In genomic region chr2:150750129-150750979, GRCm38 (mm10) we compare ENCODE assay signal across 8 mouse cellular contexts. TPM values are rescaled to one million over a fixed set of nuclear protein-coding genes. Genes with fewer than 3 reads are reported as not detected.
A peak's percentile ranks its signal among the peaks of the same experiment; 100 is the strongest.
DNase-seq lines count a peak whose midpoint lies in the region; ATAC-seq lines count a peak whose summit lies in the region.

No protein-coding gene starts in this region.

- H3K9me3 ChIP-seq in forebrain, embryonic 15.5 days: no peaks in the 10 kb centered on the region
- no peaks in the 10 kb centered on the region for H3K9me3 ChIP-seq in kidney, embryonic 16.5 days (ENCODE audit: low read length)

- DNase-seq in B cell, adult 2 months: peak; percentile 54
- peak; percentile 53 for DNase-seq in ES-CJ7 (ENCODE audit: low read depth, low spot score)
- peak; percentile 14 to 44 for DNase-seq in thymus, postnatal 10 days (ENCODE audit: low spot score in 2 of 2)
- no peak for DNase-seq in left cerebral cortex, postnatal 36 days (ENCODE audit: low spot score in 2 of 2)
- no peak for DNase-seq in c-Kit-positive CD71-positive TER-119-positive erythroid progenitor cells, embryonic 14.5 days (ENCODE audit: low spot score)

- H3K4me3 ChIP-seq in forebrain, embryonic 15.5 days: peak overlapping the region; percentile 90
- H3K4me3 ChIP-seq in kidney, embryonic 16.5 days (ENCODE audit: low read length): no peak overlapping the region; the same call in 1 of the 2 replicates

- no peak for ATAC-seq in forebrain, embryonic 15.5 days (replicated peaks)
- no peak for ATAC-seq in kidney, embryonic 16.5 days (ENCODE audit: low FRiP score, low TSS enrichment)
- peak; percentile 70 for ATAC-seq in megakaryocyte-erythroid progenitor cell, adult 5-6 weeks (replicated peaks; ENCODE audit: low FRiP score, low TSS enrichment, poor library complexity, severe bottlenecking)

- no peak overlapping the region for H3K27ac ChIP-seq in forebrain, embryonic 15.5 days (replicated peaks)
- no peak overlapping the region for H3K27ac ChIP-seq in kidney, embryonic 16.5 days (ENCODE audit: low read length)

- intact Hi-C loops in left cerebral cortex, postnatal 36 days (cut with DNase I): no loop called here

- H3K9ac ChIP-seq in forebrain, embryonic 15.5 days (replicated peaks): no peak overlapping the region
- no peak overlapping the region for H3K9ac ChIP-seq in kidney, embryonic 16.5 days (replicated peaks; ENCODE audit: low read length)

- peaks cover 13% of the 10 kb centered on the region for H3K4me1 ChIP-seq in forebrain, embryonic 15.5 days
- peaks cover 14% of the 10 kb centered on the region for H3K4me1 ChIP-seq in kidney, embryonic 16.5 days (ENCODE audit: insufficient read depth, low read length)

- peak overlapping the region; percentile 86 for H3K4me2 ChIP-seq in forebrain, embryonic 15.5 days (replicated peaks)
- peak overlapping the region; percentile 98 for H3K4me2 ChIP-seq in kidney, embryonic 16.5 days (replicated peaks; ENCODE audit: low read depth, low read length)

- H3K36me3 ChIP-seq in forebrain, embryonic 15.5 days: peaks cover 17% of the 10 kb centered on the region
- peaks cover 7% of the 10 kb centered on the region for H3K36me3 ChIP-seq in kidney, embryonic 16.5 days (ENCODE audit: insufficient read depth, low read length)

- no peaks in the 10 kb centered on the region for H3K27me3 ChIP-seq in forebrain, embryonic 15.5 days
- peaks cover 12% of the 10 kb centered on the region; the same call in 1 of the 2 replicates for H3K27me3 ChIP-seq in kidney, embryonic 16.5 days (ENCODE audit: insufficient read depth, low read length)

- WGBS in forebrain, embryonic 15.5 days: 76% methylated on average over 13 of the region's 13 CpGs
- WGBS in kidney, embryonic 16.5 days: 50% methylated on average over 13 of the region's 13 CpGs

RNA-seq across cellular contexts. Expression of gene Entpd6, which starts 1.5 kb away (rescaled TPM):
- polyA plus RNA-seq in forebrain, embryonic 15.5 days (2015; fragmentation: Nextera tagmentation; extraction: Ambion mirVana): 46.3 and 49.7 TPM in 2 replicates
- polyA plus RNA-seq in kidney, embryonic 16.5 days (2015; fragmentation: Nextera tagmentation; extraction: Ambion mirVana): 34.8 TPM in 2 replicates
- total RNA-seq in megakaryocyte-erythroid progenitor cell, adult 5-6 weeks (2014; fragmentation: Nextera tagmentation): 21.7 and 24.5 TPM in 2 replicates
- 15.2 and 20.5 TPM in 2 replicates for total RNA-seq in megakaryocyte-erythroid progenitor cell, adult 5-6 weeks (2017)
- 10 to 100 TPM; 43.7 to 49.4 TPM for total RNA-seq in left cerebral cortex, postnatal 36 days (2021)

RNA-seq across cellular contexts. Expression of gene Pygb, which starts 36.2 kb away (rescaled TPM):
- polyA plus RNA-seq in forebrain, embryonic 15.5 days (2015; fragmentation: Nextera tagmentation; extraction: Ambion mirVana): 93.0 and 99.8 TPM in 2 replicates
- 94.4 and 95.6 TPM in 2 replicates for polyA plus RNA-seq in kidney, embryonic 16.5 days (2015; fragmentation: Nextera tagmentation; extraction: Ambion mirVana)
- total RNA-seq in megakaryocyte-erythroid progenitor cell, adult 5-6 weeks (2014; fragmentation: Nextera tagmentation): 14.1 and 16.1 TPM in 2 replicates
- 11.7 and 13.0 TPM in 2 replicates for total RNA-seq in megakaryocyte-erythroid progenitor cell, adult 5-6 weeks (2017)
- total RNA-seq in left cerebral cortex, postnatal 36 days (2021): 100 to 1,000 TPM; 116 to 126 TPM

Comparison
In these comparisons a context has a peak if more than half of its experiments do, and no peak if none do; other contexts are left out.
1. DNase-seq: peak in B cell, adult 2 months (2 of 2), ES-CJ7 (single experiment) and thymus, postnatal 10 days (2 of 2); none in left cerebral cortex, postnatal 36 days (0 of 2) and c-Kit-positive CD71-positive TER-119-positive erythroid progenitor cells, embryonic 14.5 days (single experiment).
2. RNA of gene Pygb, which starts 36.2 kb away (total RNA-seq): 116 to 126 TPM in left cerebral cortex, postnatal 36 days; 11.7 to 16.1 TPM in megakaryocyte-erythroid progenitor cell, adult 5-6 weeks; every median in the first group is over 4 times any median in the second.